Mouse (Mus musculus) monocyte, adult 2 months (primary cell): Measurements from ENCODE around the gene Haus4.
A peak's percentile ranks its signal among the peaks of the same experiment; 100 is the strongest.

Experiments
- DNase-seq, 2 experiments: peaks; one replicate each; pipeline ENCODE4 v3.0.0; 2022; ENCODE audit warnings: low spot score in 2 of 2, low read depth in 1 of 2

Gene Haus4

GRCm38 (mm10) chr14:54553975-54554769, at the start of gene Haus4:
Gene Haus4, minus strand, starts transcription at chr14:54554616.
- peak; percentile 70 to 81 for DNase-seq

GRCm38 (mm10) chr14:54603686-54604085, 49.3 kb upstream of the Haus4 start:
- no peak for DNase-seq

- peak; percentile 86 to 90 for DNase-seq
Observed at GRCm38 (mm10) chr14:54603038-54603654, 48.7 kb upstream of the Haus4 start.

GRCm38 (mm10) chr14:54602613-54603012, 48.2 kb upstream of the Haus4 start:
- no peak for DNase-seq

DNA sequence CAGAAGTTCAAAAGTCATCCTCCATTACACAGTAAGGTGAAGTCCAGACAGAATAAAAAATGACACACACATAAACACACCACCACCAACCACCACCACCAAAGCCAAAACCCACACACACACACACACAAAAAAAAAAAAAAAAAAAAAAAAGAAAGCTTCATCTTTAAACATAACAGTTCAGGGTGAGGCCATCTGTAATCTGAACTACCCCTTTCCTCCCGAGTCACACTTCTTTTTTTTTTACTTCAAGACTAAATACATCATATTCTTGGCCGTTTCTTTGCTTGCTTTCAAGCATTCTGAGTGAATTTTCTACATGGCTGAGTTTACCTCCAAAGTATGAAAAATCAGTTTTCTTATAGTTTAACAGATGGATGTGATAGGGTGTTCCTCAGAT, 47.2 kb upstream of the Haus4 start:
- no peak for DNase-seq

DNA sequence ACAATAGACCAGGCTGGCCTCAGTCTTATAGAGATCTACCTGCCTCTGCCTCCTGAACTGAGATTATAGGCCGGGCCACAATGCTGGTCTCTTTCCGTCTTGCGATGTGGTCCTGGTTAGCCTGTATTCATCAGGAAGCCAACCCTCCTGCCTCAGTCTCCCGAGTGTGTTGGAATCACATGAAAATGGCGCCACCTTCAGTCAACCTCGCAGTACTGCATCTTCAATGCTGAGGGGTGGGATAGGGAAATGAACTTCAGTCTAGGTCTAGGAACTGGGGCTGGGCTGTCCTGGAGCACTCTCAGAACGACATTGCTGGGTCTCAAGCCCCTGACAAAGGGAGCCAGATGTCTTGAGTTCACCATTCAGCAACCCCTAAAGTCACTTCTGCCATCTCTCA, 42.7 kb upstream of the Haus4 start:
- DNase-seq, result no peak

DNA sequence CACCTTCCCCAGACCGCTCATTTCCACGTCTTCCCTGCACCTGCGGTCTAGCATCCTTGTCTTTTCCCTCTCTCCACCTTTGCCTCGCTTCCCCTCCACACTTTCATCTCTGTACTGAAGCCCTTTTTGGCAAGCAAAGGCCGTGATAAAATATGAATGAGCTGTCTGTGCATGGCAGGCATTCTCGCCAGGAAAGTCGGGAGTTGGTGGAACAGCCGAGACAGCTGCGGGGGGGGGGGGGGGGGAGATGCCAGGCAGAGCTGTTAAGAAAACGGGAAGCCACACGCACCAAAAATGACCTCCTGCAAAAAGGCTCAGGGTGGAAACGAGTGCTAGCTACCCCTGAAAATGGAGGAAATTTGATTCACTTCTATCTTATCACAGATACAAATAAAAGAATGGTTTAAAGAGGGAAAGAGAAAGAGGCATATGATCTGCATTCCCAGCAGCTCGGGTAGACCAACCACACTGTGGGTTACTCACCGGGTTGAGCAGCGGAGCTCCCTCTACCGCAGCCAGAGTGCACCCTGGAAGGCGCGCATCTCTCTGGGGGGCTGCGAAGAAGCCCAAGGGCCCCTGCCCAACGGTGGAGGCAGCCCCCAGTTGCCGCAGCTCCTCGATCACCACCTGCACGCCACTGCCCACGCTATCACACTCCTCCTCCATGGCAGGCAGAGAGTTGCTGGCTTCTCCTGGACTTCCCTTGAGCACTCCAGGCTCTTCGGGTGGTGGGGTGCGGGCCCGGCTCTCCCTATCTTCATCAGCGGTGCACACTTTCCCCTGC, 40.4 kb upstream of the Haus4 start:
- DNase-seq, result no peak

- DNase-seq, result no peak
Observed at GRCm38 (mm10) chr14:54594055-54594454, 39.6 kb upstream of the Haus4 start.

- no peak for DNase-seq
Observed at GRCm38 (mm10) chr14:54592319-54592934, 38.0 kb upstream of the Haus4 start.

DNA sequence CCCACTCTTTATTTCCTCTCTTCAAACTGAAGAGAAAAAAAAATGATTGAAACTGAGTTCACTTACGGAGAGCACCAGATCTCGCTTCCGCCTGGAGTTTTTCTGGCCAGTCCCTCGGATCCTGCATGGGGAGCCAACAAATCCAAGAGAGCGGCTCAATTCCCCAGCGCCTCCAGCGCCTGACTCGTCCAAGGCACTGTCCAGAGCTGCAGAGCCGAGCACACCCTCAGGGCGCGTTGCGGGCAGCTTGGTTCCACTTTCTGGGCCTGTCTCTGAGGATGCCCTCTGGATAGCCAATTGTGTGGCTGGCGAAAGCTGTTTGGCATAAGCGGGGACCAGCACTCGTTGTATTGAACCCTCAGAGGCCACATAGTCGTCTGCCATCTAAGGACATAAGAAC, 36.6 kb upstream of the Haus4 start:
- no peak for DNase-seq

DNA sequence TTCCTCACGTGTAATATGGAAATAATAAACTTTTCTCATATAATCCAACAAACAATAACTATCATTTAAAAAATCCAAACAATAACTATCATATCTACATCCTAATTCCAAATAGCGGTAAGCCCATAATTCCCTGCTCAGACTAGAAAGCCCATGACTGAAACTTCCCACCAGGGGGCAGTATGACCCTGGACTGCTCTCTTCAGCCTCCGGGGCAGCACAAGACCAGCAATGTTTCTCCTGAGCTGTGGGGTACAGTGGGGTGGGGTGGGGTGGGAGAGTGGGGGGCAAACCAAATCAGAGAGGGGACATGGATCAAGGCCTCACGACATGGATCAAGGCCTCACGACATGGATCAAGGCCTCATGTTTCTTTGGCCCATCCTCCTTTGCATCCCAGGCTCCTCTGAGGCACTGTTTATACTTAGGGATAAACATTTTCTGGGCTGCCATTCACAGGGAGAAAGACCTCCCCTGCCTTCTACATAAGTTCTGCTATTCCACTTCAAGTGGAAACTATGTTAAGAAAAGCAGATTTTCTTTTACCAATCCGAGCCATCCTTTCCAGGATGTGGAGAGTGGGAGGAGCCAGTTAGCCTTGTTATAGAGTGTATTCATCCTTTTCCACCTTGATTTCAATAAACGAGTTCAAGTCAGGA, 29.4 kb upstream of the Haus4 start:
- no peak for DNase-seq

DNA sequence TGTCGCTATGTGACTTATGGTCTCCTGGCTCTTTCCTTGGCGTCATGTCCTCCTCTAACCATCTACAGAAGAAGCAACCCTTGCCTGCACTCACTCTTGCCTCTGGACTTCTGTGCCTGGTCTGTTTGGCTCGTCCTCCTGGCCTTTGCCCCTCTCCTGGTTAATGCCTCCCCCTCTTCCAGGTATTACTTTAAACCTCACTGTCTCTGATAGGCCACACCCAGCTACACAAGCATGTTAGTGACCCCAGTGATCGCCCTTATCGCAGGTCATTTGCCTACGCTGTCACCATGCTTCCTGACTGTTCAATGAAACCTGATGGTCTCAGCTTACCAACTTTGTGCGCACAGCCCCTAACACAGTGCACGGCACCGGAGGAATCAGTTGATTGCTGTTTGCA, 28.1 kb upstream of the Haus4 start:
- no peak for DNase-seq

DNA sequence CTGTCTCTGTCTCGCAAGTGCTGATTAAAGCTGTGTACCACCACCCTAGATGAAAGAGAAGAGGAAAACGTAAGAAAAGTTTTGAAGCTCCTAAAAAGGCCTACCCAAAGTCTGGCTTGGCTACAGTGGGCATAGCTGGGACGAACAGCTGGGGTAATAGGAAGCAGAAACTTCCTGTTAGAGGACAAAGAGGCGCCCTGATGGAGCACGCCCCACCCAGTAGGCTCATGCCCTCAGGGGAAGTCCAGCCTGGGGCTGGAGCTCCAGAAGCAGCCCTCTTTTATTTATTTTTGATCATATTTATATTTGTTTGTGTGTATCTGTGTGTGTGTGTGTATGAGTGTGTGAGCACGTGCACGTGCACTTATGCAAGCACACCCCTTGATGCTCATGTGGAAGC, 25.2 kb upstream of the Haus4 start:
- no peak for DNase-seq

DNA sequence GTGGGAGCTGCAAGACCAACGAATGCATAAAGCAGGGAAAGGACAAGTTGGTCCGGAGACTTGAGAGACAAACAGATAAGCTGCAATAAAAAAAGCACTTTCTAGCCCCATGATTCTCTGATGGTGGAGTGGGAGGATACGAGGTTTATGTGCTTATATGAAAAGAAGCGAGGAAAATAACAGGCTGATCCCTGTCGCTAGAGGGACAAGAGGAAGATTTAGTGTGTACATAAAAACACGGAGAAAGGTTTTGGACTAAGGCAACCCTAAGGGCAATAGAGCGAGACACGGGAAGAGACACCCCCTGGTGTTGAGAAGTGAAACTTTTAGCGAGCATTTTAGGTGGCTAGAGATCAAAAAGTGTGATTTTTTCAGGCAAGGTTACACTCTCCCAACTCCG, 23.6 kb upstream of the Haus4 start:
- no peak for DNase-seq

GRCm38 (mm10) chr14:54577089-54577982, 22.9 kb upstream of the Haus4 start, which contains the start of gene Ajuba:
Gene Ajuba, minus strand, starts transcription at chr14:54577558.
- peak; percentile 35 to 57 for DNase-seq

DNA sequence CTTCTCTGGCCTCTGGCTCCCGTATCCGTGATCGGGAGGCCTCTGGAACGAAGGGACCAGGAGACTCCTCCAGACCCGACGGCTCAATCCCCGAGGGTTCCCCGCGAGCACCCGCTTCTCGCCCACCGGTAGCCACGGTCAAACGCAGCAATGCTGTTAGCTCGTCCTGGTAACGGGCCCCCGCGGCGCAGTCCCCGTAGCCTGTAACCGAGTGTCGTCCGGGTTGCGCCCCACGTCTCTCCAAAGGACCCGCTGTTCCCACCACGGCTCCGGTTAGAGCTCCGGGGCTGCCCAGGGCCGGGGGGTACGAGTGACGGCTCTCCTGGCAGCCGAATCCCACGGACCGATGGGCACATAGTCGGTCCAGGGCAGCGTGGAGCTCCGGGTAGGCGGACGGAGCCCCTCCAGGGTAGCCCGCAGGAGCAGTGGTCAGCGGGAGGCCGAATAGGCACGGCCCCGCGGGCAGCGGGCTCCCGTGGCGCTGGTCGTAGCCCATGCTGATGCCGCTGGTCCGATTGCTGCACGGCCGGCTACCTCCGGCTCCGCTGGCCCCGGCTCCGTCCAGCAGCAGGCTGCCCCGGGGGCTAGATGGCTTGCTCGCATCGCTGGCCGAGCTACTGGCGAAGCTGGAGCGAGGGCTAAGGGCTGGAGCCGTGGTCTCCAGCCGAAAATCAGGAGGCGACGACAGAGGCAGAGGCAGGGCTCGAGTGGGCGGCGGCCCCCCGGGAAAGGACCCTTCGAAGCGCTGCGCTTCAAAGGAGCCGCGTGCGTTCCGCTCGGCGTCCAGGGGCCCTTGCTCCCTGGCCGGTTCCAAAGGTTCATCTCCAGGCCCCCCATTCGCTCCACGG, 22.0 kb upstream of the Haus4 start:
- no peak for DNase-seq

GRCm38 (mm10) chr14:54575631-54576030, 21.2 kb upstream of the Haus4 start:
- DNase-seq, result no peak

- no peak for DNase-seq
Observed at GRCm38 (mm10) chr14:54575031-54575430, 20.6 kb upstream of the Haus4 start.

DNA sequence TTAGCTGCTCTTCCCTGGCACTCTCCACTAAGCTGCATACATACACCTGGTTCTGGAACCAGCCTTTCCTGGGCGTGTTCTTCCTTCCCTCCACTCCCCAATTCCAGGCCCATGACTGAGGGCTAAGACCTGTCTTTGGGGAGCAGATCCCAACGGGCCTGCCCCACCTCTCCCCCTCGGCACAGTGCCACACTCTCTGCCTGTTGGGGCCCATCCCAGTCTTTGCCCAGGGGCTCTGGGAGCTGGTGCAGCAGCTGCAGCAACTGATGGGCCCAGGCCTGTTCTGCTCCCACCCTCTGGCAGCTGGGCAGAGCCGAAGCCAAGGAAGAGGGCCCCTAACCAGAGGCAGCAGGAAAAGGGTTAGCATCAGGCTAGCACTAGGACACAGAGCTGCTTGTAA, 19.8 kb upstream of the Haus4 start:
- no peak for DNase-seq
